Mouse (Mus musculus) kidney, adult 2 months (tissue): Measurements from ENCODE around the gene Pdzd7.

Source experiments
- CTCF ChIP-seq: fragments of 200-500 bp; conservative IDR thresholded peaks from 2 replicates; pipeline ENCODE4 v1.5.1; 2011; ENCODE audit warnings: low read depth, mild to moderate bottlenecking, control low read depth, low read length, moderate library complexity, mixed read lengths; ENCODE audit not compliant: insufficient read depth, insufficient read length
- POLR2A ChIP-seq: fragments of 200-500 bp; IDR thresholded peaks from one replicate; pipeline ENCODE4 v1.6.1; 2011; ENCODE audit warnings: low read depth, low read length, control low read depth

- TF ChIP-seq POLR2A (no peak), CTCF (no peak)
Observed at GRCm38 (mm10) chr19:44997786-44998185, 47.7 kb downstream of the Pdzd7 start.
